Mouse (Mus musculus) heart, adult 2 months (tissue): ENCODE results near the gene Pkp4.

Experiments
- CTCF ChIP-seq: fragments of 200-600 bp; IDR thresholded peaks from 2 replicates; pipeline ENCODE4 v1.8.1; 2022; ENCODE audit warnings: antibody characterized with exemption, mild to moderate bottlenecking, moderate library complexity
- EP300 ChIP-seq: fragments of 200-500 bp; IDR thresholded peaks from 2 replicates; pipeline ENCODE4 v1.6.1; 2011; ENCODE audit warnings: low read depth, low read length, control low read depth; ENCODE audit not compliant: insufficient read depth
- POLR2A ChIP-seq: fragments of 200-500 bp; IDR thresholded peaks from 2 replicates; pipeline ENCODE4 v1.6.1; 2011; ENCODE audit warnings: mild to moderate bottlenecking, low read depth, low read length, control low read depth; ENCODE audit not compliant: insufficient read depth

DNA sequence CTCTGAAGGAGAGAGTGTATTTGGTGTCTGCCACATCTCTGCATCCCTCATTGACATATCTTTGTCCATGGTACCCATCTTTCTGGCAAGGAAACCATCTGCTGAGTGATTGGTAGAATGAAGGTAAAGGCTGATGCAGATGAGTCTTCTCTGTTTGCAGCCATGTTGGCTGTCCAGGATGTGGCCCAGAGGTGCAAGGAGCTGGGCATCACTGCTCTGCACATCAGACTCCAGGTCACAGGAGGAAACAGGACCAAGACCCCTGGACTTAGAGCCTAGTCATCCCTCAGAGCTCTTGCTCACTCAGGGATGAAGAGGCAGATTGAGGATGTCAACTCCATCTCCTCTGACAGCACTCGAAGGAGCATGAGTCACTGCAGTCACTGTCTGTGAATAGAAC is 235.9 kb downstream of the Pkp4 start:
- TF ChIP-seq POLR2A (no peak), CTCF (no peak), EP300 (no peak)
